Mouse (Mus musculus) heart, embryonic 14.5 days (tissue): Measurements from ENCODE around the gene Hecw1. TPM values are rescaled to one million over a fixed set of nuclear protein-coding genes. Genes with fewer than 3 reads are reported as not detected.
"Not testable (repeated sequence)": the region's sequence is repeated elsewhere in the genome, so short reads cannot be mapped to it uniquely, and the experiment has no call there.

Experiments
- ATAC-seq: fragments of 200-750 bp; cut with Nextera tagmentation; 2 replicates; pipeline ENCODE4 v1.8.0; 2017; ENCODE audit warnings: low read depth, moderate TSS enrichment; ENCODE audit not compliant: insufficient number of reproducible peaks, insufficient read depth, low FRiP score
- H3K27ac ChIP-seq, 2 experiments: fragments of 200-500 bp in 1 of 2; fragments of 300-500 bp in 1 of 2; sonication (generic) in 1 of 2; replicated peaks in 1 of 2; 2 replicates each; pipeline ENCODE4 v1.5.1; 2012 to 2014; ENCODE audit warnings: low read depth in 2 of 2, low read length in 2 of 2, control low read depth in 1 of 2, mild to moderate bottlenecking in 1 of 2, mixed read lengths in 1 of 2; ENCODE audit not compliant: control insufficient read depth in 1 of 2, insufficient read depth in 1 of 2
- H3K27me3 ChIP-seq: fragments of 300-500 bp; sonication (generic); 2 replicates; pipeline ENCODE4 v1.6.1; 2014; ENCODE audit warnings: mild to moderate bottlenecking, low read length, control low read depth; ENCODE audit not compliant: control insufficient read depth, insufficient read depth
- H3K36me3 ChIP-seq: fragments of 300-500 bp; sonication (generic); 2 replicates; pipeline ENCODE4 v1.6.1; 2014; ENCODE audit warnings: mild to moderate bottlenecking, control low read depth, low read length, mixed read lengths; ENCODE audit not compliant: control insufficient read depth, insufficient read depth
- H3K4me1 ChIP-seq, 2 experiments: fragments of 200-500 bp in 1 of 2; fragments of 300-500 bp in 1 of 2; sonication (generic) in 1 of 2; 2 replicates each; pipeline ENCODE4 v1.6.1; 2012 to 2014; ENCODE audit warnings: low read length in 2 of 2, control low read depth in 1 of 2, mixed read lengths in 1 of 2; ENCODE audit not compliant: control insufficient read depth in 2 of 2, insufficient read depth in 2 of 2
- H3K4me2 ChIP-seq: fragments of 300-500 bp; sonication (generic); 2 replicates; pipeline ENCODE4 v1.6.1; 2014; ENCODE audit warnings: mild to moderate bottlenecking, low read length
- H3K4me3 ChIP-seq, 2 experiments: fragments of 200-500 bp in 1 of 2; fragments of 300-500 bp in 1 of 2; sonication (generic) in 1 of 2; 2 replicates each; pipeline ENCODE4 v1.5.1; 2012 to 2014; ENCODE audit warnings: low read length in 2 of 2, mild to moderate bottlenecking in 2 of 2, control low read depth in 1 of 2, low read depth in 1 of 2, moderate library complexity in 1 of 2; ENCODE audit not compliant: control insufficient read depth in 1 of 2, insufficient read depth in 1 of 2
- H3K9ac ChIP-seq: fragments of 300-500 bp; sonication (generic); 2 replicates; pipeline ENCODE4 v1.6.1; 2014; ENCODE audit warnings: mild to moderate bottlenecking, low read length
- H3K9me3 ChIP-seq: fragments of 300-500 bp; sonication (generic); 2 replicates; pipeline ENCODE4 v1.6.1; 2016; ENCODE audit warnings: low read length, control low read depth; ENCODE audit not compliant: control insufficient read depth
- WGBS: fragments of 180-500 bp; shearing (Covaris S2); extraction: QIAGEN DNeasy Blood & Tissue Kit; methylation state at CpG from one replicate; pipeline ENCODE4 v1.1.7; 2014; 5-methylcytosine and 5-hydroxymethylcytosine counted together
- polyA plus RNA-seq: library from polyadenylated mRNA; unstranded; fragments of >200 nt; fragmentation: Nextera tagmentation; extraction: Ambion mirVana; gene quantifications from 2 replicates; pipeline ENCODE4 v1.2.1, GENCODE M21; 2014

Hecw1 gene
- polyA plus RNA-seq, 1 experiment from 2014 or later, result 0.84 TPM

DNA sequence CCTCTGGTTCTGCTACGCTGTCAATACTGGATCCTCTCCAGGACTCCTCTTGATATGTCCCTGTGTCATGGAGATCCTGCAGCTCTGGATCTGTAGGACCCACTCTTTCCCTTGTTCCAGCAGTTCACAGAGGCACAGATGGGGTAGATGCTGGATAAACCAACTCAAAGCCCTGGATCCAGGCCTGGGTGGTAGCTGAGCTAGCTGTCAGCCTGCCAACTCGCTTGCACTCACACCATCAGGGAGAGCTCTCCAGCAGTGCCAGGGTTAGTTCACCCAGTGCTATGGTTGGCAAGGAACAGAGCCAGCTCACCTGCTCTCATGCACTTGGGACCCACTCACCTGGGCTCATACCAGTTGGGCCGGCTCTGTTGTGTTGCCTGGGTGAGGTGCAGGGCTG, 157.5 kb downstream of the Hecw1 start:
- no peak overlapping the region for H3K27ac ChIP-seq

DNA sequence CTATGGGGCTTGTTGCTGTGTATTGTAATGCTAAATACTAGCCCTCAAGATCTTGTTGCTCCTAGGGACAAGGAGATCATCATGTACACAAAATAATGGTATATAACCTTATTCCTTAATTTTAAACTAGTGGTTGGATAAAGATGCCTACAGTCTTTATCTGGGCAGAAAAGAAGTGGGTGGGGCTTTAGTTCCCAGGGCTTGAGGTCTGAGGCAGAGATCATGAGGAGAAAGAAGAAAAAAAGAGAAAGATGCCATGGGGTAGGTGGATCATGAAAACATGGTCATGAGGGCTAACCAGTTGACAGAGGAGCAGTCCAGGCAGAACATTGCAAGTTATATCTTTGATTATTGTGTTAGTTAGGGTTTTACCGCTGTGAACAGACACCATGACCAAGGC, 195.8 kb downstream of the Hecw1 start:
- no peaks in the 10 kb centered on the region for H3K27me3 ChIP-seq
- ATAC-seq, result no peak
- no peak overlapping the region for H3K4me2 ChIP-seq
- H3K36me3 ChIP-seq, result no peaks in the 10 kb centered on the region
- H3K4me3 ChIP-seq, result no peak overlapping the region
- no peaks in the 10 kb centered on the region for H3K4me1 ChIP-seq
- no peak overlapping the region for H3K9ac ChIP-seq
- 84% methylated on average over 1 of the region's 1 CpGs for WGBS
- H3K9me3 ChIP-seq, result no peaks in the 10 kb centered on the region
- H3K27ac ChIP-seq, result no peak overlapping the region

More for the DNA sequence above, 157.5 kb downstream of the Hecw1 start:
- 85% methylated on average over 3 of the region's 3 CpGs for WGBS
- no peaks in the 10 kb centered on the region for H3K9me3 ChIP-seq
- ATAC-seq, result no peak; the same call in 1 of the 2 replicates
- H3K36me3 ChIP-seq, result no peaks in the 10 kb centered on the region
- H3K4me2 ChIP-seq, result no peak overlapping the region
- no peaks in the 10 kb centered on the region for H3K27me3 ChIP-seq
- H3K4me3 ChIP-seq, result no peak overlapping the region
- H3K4me1 ChIP-seq, result no peaks in the 10 kb centered on the region
- no peak overlapping the region for H3K9ac ChIP-seq

DNA sequence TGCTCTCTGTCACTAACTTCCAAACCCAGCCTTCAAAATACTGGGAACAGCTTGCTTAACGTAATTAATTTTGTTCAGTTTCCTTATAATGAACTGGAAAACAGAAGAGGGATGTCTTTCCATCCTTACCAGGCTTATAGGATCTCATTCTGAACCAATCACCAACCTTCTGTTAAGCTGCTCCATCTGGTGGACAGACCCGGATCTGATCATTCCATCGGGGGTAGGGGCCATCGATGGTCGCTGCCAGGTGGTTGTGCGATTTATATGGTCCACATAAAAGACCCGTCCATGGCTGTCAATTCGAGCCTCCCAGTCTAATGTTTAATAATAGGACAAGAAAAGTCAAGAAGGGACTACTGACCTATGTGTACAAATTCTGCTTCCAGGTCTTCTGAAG, 216.4 kb downstream of the Hecw1 start:
- H3K9ac ChIP-seq, result no peak overlapping the region
- no peaks in the 10 kb centered on the region for H3K36me3 ChIP-seq
- no peaks in the 10 kb centered on the region for H3K4me1 ChIP-seq
- H3K4me2 ChIP-seq, result no peak overlapping the region
- 28% methylated on average over 8 of the region's 8 CpGs for whole genome bisulfite sequencing
- no peak for ATAC-seq
- no peaks in the 10 kb centered on the region for H3K9me3 ChIP-seq
- no peak overlapping the region for H3K27ac ChIP-seq
- no peak overlapping the region for H3K4me3 ChIP-seq
- H3K27me3 ChIP-seq, result no peaks in the 10 kb centered on the region

DNA sequence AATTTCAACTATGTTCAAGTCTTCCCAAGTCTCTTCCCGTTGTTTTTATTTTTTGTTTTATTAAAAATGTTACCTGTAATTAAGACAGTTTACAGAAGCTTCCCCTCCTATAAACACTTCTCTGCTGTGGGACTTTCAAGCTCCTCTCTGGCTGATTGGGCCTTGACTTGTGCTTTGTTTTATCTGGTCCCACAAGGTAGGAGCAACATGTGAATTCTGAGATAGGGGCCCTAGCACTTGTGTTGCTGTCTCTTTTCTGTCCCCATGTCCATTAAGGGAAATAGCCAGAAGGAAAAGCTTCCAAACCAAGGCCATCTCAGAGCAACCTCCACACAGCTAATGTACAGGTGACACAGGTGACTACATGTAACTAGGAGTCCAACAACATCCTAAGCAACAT, 218.9 kb downstream of the Hecw1 start:
- Histone ChIP-seq H3K9me3 (no peaks in the 10 kb centered on the region), H3K4me1 (no peaks in the 10 kb centered on the region), H3K4me3 (no peak overlapping the region), H3K9ac (no peak overlapping the region), H3K27me3 (no peaks in the 10 kb centered on the region), H3K27ac (no peak overlapping the region), H3K36me3 (no peaks in the 10 kb centered on the region), H3K4me2 (no peak overlapping the region)
- 78% methylated on average over 1 of the region's 1 CpGs for WGBS
- no peak for ATAC-seq

DNA sequence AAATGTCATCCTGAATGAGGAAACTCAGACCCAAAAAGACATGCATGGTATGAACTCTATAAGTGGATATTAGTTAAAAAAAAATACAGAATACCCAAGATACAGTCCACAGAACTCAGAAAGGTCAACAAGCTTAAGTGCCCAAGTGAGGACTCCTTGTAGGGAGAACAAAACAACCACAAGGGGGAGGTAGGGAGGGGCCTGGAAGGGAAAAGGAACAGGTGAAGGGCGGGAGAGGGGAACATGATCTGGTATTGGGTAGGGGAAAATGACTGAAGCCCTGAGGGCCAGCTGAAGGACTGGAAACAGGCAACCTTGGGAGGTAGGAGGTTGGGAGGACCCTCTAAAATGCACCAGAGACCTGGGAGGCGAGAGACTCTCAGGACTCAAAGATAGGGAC, 220.1 kb downstream of the Hecw1 start:
- 38% methylated on average over 2 of the region's 2 CpGs for WGBS

DNA sequence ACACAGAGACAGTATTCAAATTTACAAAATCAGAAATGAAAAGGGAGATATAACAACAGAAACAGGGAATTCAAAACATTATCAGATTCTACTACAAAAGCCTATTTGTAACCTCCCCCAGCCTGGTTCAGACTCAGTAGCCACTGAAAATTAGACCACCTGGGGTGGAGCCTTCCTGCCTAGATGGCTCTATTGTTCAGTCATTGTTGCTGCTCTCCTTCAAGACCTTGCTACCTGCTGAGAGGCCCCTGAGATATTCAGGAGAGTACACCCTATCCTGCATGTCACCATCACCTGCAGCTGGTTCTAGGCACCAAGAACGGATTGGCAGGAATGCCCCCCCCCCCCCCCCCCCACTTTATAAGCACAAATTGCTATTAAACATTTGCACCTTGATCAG, 233.0 kb downstream of the Hecw1 start:
- WGBS, result 30% methylated on average over 1 of the region's 1 CpGs
- Histone ChIP-seq H3K4me2 (no peak overlapping the region), H3K27me3 (no peaks in the 10 kb centered on the region), H3K27ac (no peak overlapping the region), H3K9me3 (no peaks in the 10 kb centered on the region), H3K4me1 (no peaks in the 10 kb centered on the region), H3K36me3 (no peaks in the 10 kb centered on the region), H3K9ac (no peak overlapping the region), H3K4me3 (no peak overlapping the region)
- ATAC-seq, result no peak

More for the DNA sequence above, 220.1 kb downstream of the Hecw1 start:
- no peak overlapping the region for H3K4me3 ChIP-seq
- no peaks in the 10 kb centered on the region for H3K9me3 ChIP-seq
- ATAC-seq, result no peak
- no peak overlapping the region for H3K9ac ChIP-seq
- H3K36me3 ChIP-seq, result no peaks in the 10 kb centered on the region
- no peaks in the 10 kb centered on the region for H3K4me1 ChIP-seq
- H3K27me3 ChIP-seq, result no peaks in the 10 kb centered on the region
- H3K4me2 ChIP-seq, result no peak overlapping the region
- no peak overlapping the region for H3K27ac ChIP-seq

DNA sequence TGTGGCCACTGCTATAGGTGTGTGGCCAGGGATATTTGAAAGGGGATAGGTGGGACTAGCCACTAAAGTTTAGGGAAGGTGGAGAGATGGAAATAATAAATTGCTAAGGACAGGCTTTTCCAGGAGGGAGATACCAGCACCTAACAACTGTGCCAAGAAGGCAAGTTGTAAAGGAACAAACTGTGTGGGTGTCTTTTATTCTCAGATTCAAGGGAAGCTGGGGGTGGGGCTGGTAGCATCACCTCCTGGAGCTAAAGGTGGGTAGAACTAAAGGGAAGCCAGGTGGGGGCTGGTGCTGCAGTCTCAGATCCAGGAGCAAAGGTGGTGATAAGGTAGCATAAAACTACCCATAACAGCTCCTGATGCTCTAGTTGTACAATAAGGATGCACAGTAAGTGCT, 251.6 kb downstream of the Hecw1 start:
- H3K4me1 ChIP-seq, result no peaks in the 10 kb centered on the region
- no peak overlapping the region for H3K4me3 ChIP-seq
- H3K4me2 ChIP-seq, result no peak overlapping the region
- no peak overlapping the region for H3K27ac ChIP-seq
- no peaks in the 10 kb centered on the region for H3K27me3 ChIP-seq
- no peak overlapping the region for H3K9ac ChIP-seq
- H3K36me3 ChIP-seq, result no peaks in the 10 kb centered on the region
- no peaks in the 10 kb centered on the region for H3K9me3 ChIP-seq
- no peak for ATAC-seq

DNA sequence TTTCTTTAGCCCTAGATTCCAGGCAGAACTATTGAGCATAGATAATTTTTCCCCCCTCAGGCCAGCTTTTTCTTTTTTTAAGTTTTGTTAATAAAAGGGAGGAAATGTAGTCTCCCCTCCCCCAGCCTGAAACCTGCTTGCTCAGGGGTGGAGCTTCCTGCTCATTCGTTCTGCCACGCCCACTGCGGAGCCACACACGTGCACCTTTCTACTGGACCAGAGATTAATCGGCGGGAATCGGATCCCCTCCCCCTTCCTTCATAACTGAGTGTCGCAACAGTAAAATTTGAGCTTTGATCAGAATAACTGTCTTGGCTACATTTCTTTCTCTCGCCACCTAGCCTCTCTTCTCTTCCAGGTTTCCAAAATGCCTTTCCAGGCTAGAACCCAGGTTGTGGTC, 262.1 kb downstream of the Hecw1 start:
- not testable (repeated sequence) for H3K36me3 ChIP-seq, ATAC-seq, H3K9me3 ChIP-seq, H3K4me3 ChIP-seq, H3K4me2 ChIP-seq, H3K9ac ChIP-seq, H3K27ac ChIP-seq, H3K27me3 ChIP-seq, H3K4me1 ChIP-seq
- WGBS, result 29% methylated on average over 8 of the region's 9 CpGs
